Mouse (Mus musculus): Measurements from ENCODE around the gene Acsbg2. TPM values are rescaled to one million over a fixed set of nuclear protein-coding genes. Genes with fewer than 3 reads are reported as not detected.

Acsbg2 gene
- total and polyA plus RNA-seq, 2 experiments from 2014 or later: 0.04 TPM; not detected in 1

GRCm38 (mm10) chr17:56874936-56875651 is 847 bp upstream of the Acsbg2 start, which contains the start of gene 1700061G19Rik:
Gene 1700061G19Rik (plus strand): TSS chr17:56875477.
- Histone ChIP-seq H3K27ac (ENCODE audit: low read depth) (no peak within 1 kb of the TSS), H3K9ac (replicated peaks; ENCODE audit: low read depth, low read length) (no peak within 1 kb of the TSS), H3K4me3 (ENCODE audit: low read depth, low read length) (no peak within 1 kb of the TSS), H3K4me2 (ENCODE audit: low read depth, low read length) (no peak within 1 kb of the TSS), H3K9me3 (replicated peaks; ENCODE audit: control insufficient read depth, low read length) (no peaks in the 10 kb centered on the region), H3K4me1 (ENCODE audit: control insufficient read depth, insufficient read depth) (no peaks in the 10 kb centered on the region), H3K36me3 (replicated peaks; ENCODE audit: control insufficient read depth, insufficient read depth, low read length) (no peaks in the 10 kb centered on the region), H3K27me3 (ENCODE audit: control insufficient read depth, insufficient read depth, low read length) (no peaks in the 10 kb centered on the region)
- DNase-seq (ENCODE audit: low spot score) (no peak), ATAC-seq (ENCODE audit: insufficient read depth, low read depth) (no peak)
- no peak for TF ChIP-seq CTCF (IDR thresholded peaks at IDR 0.05; ENCODE audit: low read depth)
- TF ChIP-seq EP300 (IDR thresholded peaks at IDR 0.05; ENCODE audit: low read depth): no peak
- WGBS: 66% methylated on average over 12 of the region's 12 CpGs

DNA sequence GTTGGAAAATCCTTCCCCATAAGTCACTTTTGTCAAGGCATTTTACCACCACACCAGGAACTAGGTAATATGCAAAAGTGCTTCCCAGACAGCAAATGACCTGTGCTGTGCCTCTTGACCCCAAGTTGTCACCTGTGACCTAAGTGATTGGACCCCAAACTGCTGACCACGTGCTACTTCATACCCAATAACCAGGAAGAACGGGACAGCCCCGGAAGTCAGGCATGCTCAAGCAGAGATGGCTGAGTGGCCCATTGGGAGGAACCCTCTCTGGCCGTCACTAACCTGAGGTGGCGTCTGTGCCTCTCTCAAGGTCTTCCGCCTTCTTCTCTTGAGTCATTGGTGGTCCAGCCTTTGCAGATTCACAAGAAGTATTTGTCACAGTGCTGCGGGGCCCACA is 1.7 kb downstream of the Acsbg2 start:
- Histone ChIP-seq H3K4me2 (ENCODE audit: low read depth, low read length) (no peak overlapping the region), H3K27ac (ENCODE audit: low read depth) (no peak overlapping the region), H3K4me1 (ENCODE audit: control insufficient read depth, insufficient read depth) (no peaks in the 10 kb centered on the region), H3K4me3 (ENCODE audit: low read depth, low read length) (no peak overlapping the region), H3K9me3 (replicated peaks; ENCODE audit: control insufficient read depth, low read length) (no peaks in the 10 kb centered on the region), H3K9ac (replicated peaks; ENCODE audit: low read depth, low read length) (no peak overlapping the region), H3K36me3 (replicated peaks; ENCODE audit: control insufficient read depth, insufficient read depth, low read length) (no peaks in the 10 kb centered on the region), H3K27me3 (ENCODE audit: control insufficient read depth, insufficient read depth, low read length) (no peaks in the 10 kb centered on the region)
- TF ChIP-seq CTCF (IDR thresholded peaks at IDR 0.05; ENCODE audit: low read depth) (no peak), EP300 (IDR thresholded peaks at IDR 0.05; ENCODE audit: low read depth) (no peak)
- ATAC-seq (ENCODE audit: insufficient read depth, low read depth) (no peak), DNase-seq (ENCODE audit: low spot score) (no peak)
- 67% methylated on average over 7 of the region's 7 CpGs for WGBS

DNA sequence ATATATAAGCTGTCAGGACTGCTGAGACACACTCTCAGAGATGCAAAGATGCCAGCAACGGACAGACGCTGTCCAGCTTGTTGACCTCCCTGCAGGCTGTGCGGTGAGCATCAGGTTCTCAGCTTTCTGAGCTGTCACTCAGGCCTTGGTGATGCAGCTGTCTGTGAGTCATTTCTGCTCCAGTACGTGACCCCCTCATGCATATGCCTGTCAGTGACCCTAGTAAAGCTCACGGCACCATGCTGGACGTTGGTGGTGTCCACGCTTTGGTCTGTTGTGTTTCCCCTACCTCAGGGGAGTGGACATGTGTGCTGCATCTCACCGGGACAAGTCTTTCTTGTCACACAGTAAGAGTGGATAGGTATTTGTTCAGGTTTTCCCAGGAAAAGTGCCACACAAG is 2.5 kb downstream of the Acsbg2 start:
- DNase-seq (ENCODE audit: low spot score): no peak
- ATAC-seq (ENCODE audit: insufficient read depth, low read depth): no peak
- Histone ChIP-seq H3K4me1 (ENCODE audit: control insufficient read depth, insufficient read depth) (no peaks in the 10 kb centered on the region), H3K9ac (replicated peaks; ENCODE audit: low read depth, low read length) (no peak overlapping the region), H3K27ac (ENCODE audit: low read depth) (no peak overlapping the region), H3K4me2 (ENCODE audit: low read depth, low read length) (no peak overlapping the region), H3K9me3 (replicated peaks; ENCODE audit: control insufficient read depth, low read length) (peaks cover 6% of the 10 kb centered on the region; the same call in 1 of the 2 replicates), H3K36me3 (replicated peaks; ENCODE audit: control insufficient read depth, insufficient read depth, low read length) (no peaks in the 10 kb centered on the region), H3K27me3 (ENCODE audit: control insufficient read depth, insufficient read depth, low read length) (no peaks in the 10 kb centered on the region), H3K4me3 (ENCODE audit: low read depth, low read length) (no peak overlapping the region)
- WGBS: 63% methylated on average over 8 of the region's 8 CpGs
- no peak for TF ChIP-seq CTCF (IDR thresholded peaks at IDR 0.05; ENCODE audit: low read depth)

DNA sequence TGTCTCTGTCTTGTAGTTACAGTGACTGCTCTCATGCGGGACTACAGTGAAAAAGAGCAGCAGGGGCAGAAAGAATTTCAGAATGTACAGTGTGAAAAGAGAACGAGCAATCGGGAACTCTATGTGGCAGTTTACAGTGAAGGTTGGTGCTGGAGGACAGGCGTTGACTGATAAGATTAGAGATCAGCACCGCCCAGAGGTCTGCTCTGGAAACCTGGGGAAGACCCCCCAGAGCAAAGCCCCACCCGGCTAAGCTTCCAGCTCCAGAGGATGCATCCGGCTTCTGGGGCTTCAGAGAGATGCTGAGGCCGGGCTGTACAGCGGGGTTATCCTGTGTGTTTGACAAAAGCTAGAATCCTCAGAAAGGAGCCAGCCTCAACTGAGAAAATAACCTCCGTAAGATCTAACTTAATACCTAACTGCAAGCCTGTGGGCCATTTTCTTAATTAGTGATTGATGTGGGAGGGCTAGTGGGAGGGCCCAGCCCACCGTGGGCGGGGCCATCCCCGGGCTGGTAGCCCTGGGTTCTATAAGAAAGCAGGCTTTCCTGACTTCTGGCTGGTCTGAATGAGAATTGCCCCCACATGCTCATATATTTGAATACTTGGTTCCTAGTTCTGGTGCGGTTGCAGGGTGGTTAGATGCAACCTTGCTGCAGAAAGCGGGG is 3.8 kb downstream of the Acsbg2 start:
- WGBS: 47% methylated on average over 15 of the region's 15 CpGs

GRCm38 (mm10) chr17:56869481-56869977 is 4.7 kb downstream of the Acsbg2 start:
- Histone ChIP-seq H3K36me3 (replicated peaks; ENCODE audit: control insufficient read depth, insufficient read depth, low read length) (no peaks in the 10 kb centered on the region), H3K4me1 (ENCODE audit: control insufficient read depth, insufficient read depth) (no peaks in the 10 kb centered on the region), H3K27ac (ENCODE audit: low read depth) (no peak overlapping the region), H3K9me3 (replicated peaks; ENCODE audit: control insufficient read depth, low read length) (peaks cover 6% of the 10 kb centered on the region; the same call in 1 of the 2 replicates), H3K4me2 (ENCODE audit: low read depth, low read length) (no peak overlapping the region), H3K27me3 (ENCODE audit: control insufficient read depth, insufficient read depth, low read length) (no peaks in the 10 kb centered on the region), H3K9ac (replicated peaks; ENCODE audit: low read depth, low read length) (no peak overlapping the region), H3K4me3 (ENCODE audit: low read depth, low read length) (no peak overlapping the region)
- TF ChIP-seq CTCF (IDR thresholded peaks at IDR 0.05; ENCODE audit: low read depth) (no peak), EP300 (IDR thresholded peaks at IDR 0.05; ENCODE audit: low read depth) (no peak)
- WGBS: 76% methylated on average over 9 of the region's 9 CpGs
- no peak for ATAC-seq (ENCODE audit: insufficient read depth, low read depth)
- no peak for DNase-seq (ENCODE audit: low spot score)

More for the DNA sequence above, 3.8 kb downstream of the Acsbg2 start:
- Histone ChIP-seq H3K27me3 (ENCODE audit: control insufficient read depth, insufficient read depth, low read length) (no peaks in the 10 kb centered on the region), H3K9me3 (replicated peaks; ENCODE audit: control insufficient read depth, low read length) (peaks cover 6% of the 10 kb centered on the region; the same call in 1 of the 2 replicates), H3K9ac (replicated peaks; ENCODE audit: low read depth, low read length) (no peak overlapping the region), H3K4me1 (ENCODE audit: control insufficient read depth, insufficient read depth) (no peaks in the 10 kb centered on the region), H3K27ac (ENCODE audit: low read depth) (no peak overlapping the region), H3K36me3 (replicated peaks; ENCODE audit: control insufficient read depth, insufficient read depth, low read length) (no peaks in the 10 kb centered on the region), H3K4me3 (ENCODE audit: low read depth, low read length) (no peak overlapping the region), H3K4me2 (ENCODE audit: low read depth, low read length) (no peak overlapping the region)
- ATAC-seq (ENCODE audit: insufficient read depth, low read depth) (no peak), DNase-seq (ENCODE audit: low spot score) (no peak)
- TF ChIP-seq EP300 (IDR thresholded peaks at IDR 0.05; ENCODE audit: low read depth) (no peak), CTCF (IDR thresholded peaks at IDR 0.05; ENCODE audit: low read depth) (no peak)

All from heart, postnatal 0 days (tissue).